8 mouse cellular contexts compared by ENCODE assay signal in genomic region chr8:94837662-94838574, GRCm38 (mm10). TPM values are rescaled to one million over a fixed set of nuclear protein-coding genes. Genes with fewer than 3 reads are reported as not detected.
DNase-seq lines count a peak whose midpoint lies in the region; ATAC-seq and TF ChIP-seq lines count a peak whose summit lies in the region.

TSS of gene Coq9 (plus strand) at chr8:94838321.
TSS of gene Ciapin1 (minus strand) at chr8:94838358.

- WGBS in forebrain, embryonic 15.5 days: under 1% methylated on average over 82 of the region's 82 CpGs
- WGBS in lung, adult 2 months: under 1% methylated on average over 82 of the region's 82 CpGs

- peak within 1 kb of the TSS; percentile 93 for H3K27ac ChIP-seq in forebrain, embryonic 15.5 days (replicated peaks)

- peak within 1 kb of the TSS; percentile 99 for H3K4me3 ChIP-seq in forebrain, embryonic 15.5 days
- peak within 1 kb of the TSS; percentile 82 for H3K4me3 ChIP-seq in lung, adult 2 months (replicated peaks; ENCODE audit: extremely low read depth, low read depth, low read length)

- no peak for TF ChIP-seq CTCF in lung, adult 2 months (IDR thresholded peaks at IDR 0.05; ENCODE audit: insufficient read depth, low read length)

- H3K36me3 ChIP-seq in forebrain, embryonic 15.5 days: no peaks in the 10 kb centered on the region

- DNase-seq in ES-CJ7 (ENCODE audit: low read depth, low spot score): peak; percentile 98
- peak; percentile 93 for DNase-seq in cerebellum, adult 11 months
- peak; percentile 90 for DNase-seq in heart, postnatal 25 days (ENCODE audit: low spot score)
- peak; percentile 93 to 97 for DNase-seq in layer of hippocampus, adult 18-20 months (ENCODE audit: low spot score in 2 of 2)
- DNase-seq in lung, adult 2 months: peak; percentile 92
- peak; percentile 93 to 95 for DNase-seq in thymus, adult 18-20 months

- intact Hi-C loops in heart, postnatal 25 days (cut with DNase I): no loop called here

- H3K9ac ChIP-seq in forebrain, embryonic 15.5 days (replicated peaks): peak within 1 kb of the TSS; percentile 98

- H3K9me3 ChIP-seq in forebrain, embryonic 15.5 days: no peaks in the 10 kb centered on the region

- no peaks in the 10 kb centered on the region for H3K27me3 ChIP-seq in forebrain, embryonic 15.5 days

- peak within 1 kb of the TSS; percentile 87 for H3K4me2 ChIP-seq in forebrain, embryonic 15.5 days (replicated peaks)

- ATAC-seq in forebrain, embryonic 15.5 days (replicated peaks): peak; percentile 99
- peak; percentile 98 for ATAC-seq in neutrophil, adult 5-6 weeks (ENCODE audit: extremely low read depth, insufficient number of reproducible peaks, low FRiP score, poor library complexity, severe bottlenecking)

- H3K4me1 ChIP-seq in forebrain, embryonic 15.5 days: peaks cover 26% of the 10 kb centered on the region
- H3K4me1 ChIP-seq in lung, adult 2 months (ENCODE audit: control insufficient read depth, insufficient read depth, low read length): no peaks in the 10 kb centered on the region; the same call in 1 of the 2 replicates

- peak; percentile 84 for TF ChIP-seq POLR2A in lung, adult 2 months (IDR thresholded peaks at IDR 0.05; ENCODE audit: borderline replicate concordance, extremely low read depth, low read depth, low read length)

RNA-seq across cellular contexts. Expression of gene Coq9, which starts in this region (rescaled TPM):
- polyA plus RNA-seq in forebrain, embryonic 15.5 days (2015; fragmentation: Nextera tagmentation; extraction: Ambion mirVana): 57.2 and 59.6 TPM in 2 replicates
- total RNA-seq in heart, postnatal 25 days (2021): 100 to 1,000 TPM; 542 TPM
- 10 to 100 TPM; 75.1 to 91.6 TPM for total RNA-seq in layer of hippocampus, adult 18-20 months (2021)
- 123 and 158 TPM in 2 replicates for polyA plus RNA-seq in lung, adult 2 months (2012; rRNA removed)
- 29.4 and 29.7 TPM in 2 replicates for total RNA-seq in neutrophil, adult 5-6 weeks (2017)

RNA-seq across cellular contexts. Expression of gene Ciapin1, which starts in this region (rescaled TPM):
- polyA plus RNA-seq in forebrain, embryonic 15.5 days (2015; fragmentation: Nextera tagmentation; extraction: Ambion mirVana): 144 and 145 TPM in 2 replicates
- total RNA-seq in heart, postnatal 25 days (2021): 10 to 100 TPM; 73.7 to 80.1 TPM
- total RNA-seq in layer of hippocampus, adult 18-20 months (2021): 10 to 100 TPM; 69.4 to 77.1 TPM
- polyA plus RNA-seq in lung, adult 2 months (2012; rRNA removed): 22.9 and 27.8 TPM in 2 replicates
- total RNA-seq in neutrophil, adult 5-6 weeks (2017): 25.2 and 26.1 TPM in 2 replicates

Comparison
In these comparisons a context has a peak if more than half of its experiments do, and no peak if none do; other contexts are left out.
1. Peak in every context shown above with its lines: DNase-seq, ATAC-seq, H3K4me3 ChIP-seq and H3K27ac ChIP-seq.
2. RNA of gene Coq9 (total RNA-seq): 542 TPM in heart, postnatal 25 days; 75.1 to 91.6 TPM in layer of hippocampus, adult 18-20 months and 29.4 to 29.7 TPM in neutrophil, adult 5-6 weeks; every median in the first group is over 4 times any median in the second.